Mouse (Mus musculus) hindbrain, embryonic 10.5 days (tissue): ENCODE measurements around the gene Actl7b. TPM values are rescaled to one million over a fixed set of nuclear protein-coding genes. Genes with fewer than 3 reads are reported as not detected.
A peak's percentile ranks its signal among the peaks of the same experiment; 100 is the strongest.

Source experiments
- DNase-seq: peaks from one replicate; pipeline ENCODE4 v3.0.0-alpha.2; 2017; ENCODE audit warnings: low spot score
- H3K27ac ChIP-seq: fragments of 300-500 bp; sonication (generic); 2 replicates; pipeline ENCODE4 v1.5.1; 2016; ENCODE audit warnings: mild to moderate bottlenecking, moderate library complexity
- H3K27me3 ChIP-seq: fragments of 300-500 bp; sonication (generic); 2 replicates; pipeline ENCODE4 v1.6.1; 2016; ENCODE audit warnings: mild to moderate bottlenecking; ENCODE audit not compliant: poor library complexity, insufficient read depth, severe bottlenecking
- H3K36me3 ChIP-seq: fragments of 300-500 bp; sonication (generic); 2 replicates; pipeline ENCODE4 v1.6.1; 2016; ENCODE audit warnings: mild to moderate bottlenecking, moderate library complexity
- H3K4me1 ChIP-seq: fragments of 300-500 bp; sonication (generic); replicated peaks from 2 replicates; pipeline ENCODE4 v1.6.1; 2016; ENCODE audit warnings: mild to moderate bottlenecking
- H3K4me3 ChIP-seq: fragments of 300-500 bp; sonication (generic); 2 replicates; pipeline ENCODE4 v1.5.1; 2016; ENCODE audit warnings: mild to moderate bottlenecking, moderate library complexity
- H3K9me3 ChIP-seq: fragments of 300-500 bp; sonication (generic); 2 replicates; pipeline ENCODE4 v1.6.1; 2016; ENCODE audit warnings: mild to moderate bottlenecking, moderate library complexity
- WGBS: fragments of 180-500 bp; shearing (Covaris S2); methylation state at CpG from one replicate; pipeline ENCODE4 v1.1.7; 2016; 5-methylcytosine and 5-hydroxymethylcytosine counted together
- polyA plus RNA-seq: library from polyadenylated mRNA; unstranded; fragments of >200 nt; fragmentation: Nextera tagmentation; extraction: Ambion mirVana; gene quantifications from 2 replicates; pipeline ENCODE4 v1.2.1, GENCODE M21; 2016

Actl7b gene
- polyA plus RNA-seq, 1 experiment from 2014 or later, result not detected

- Histone ChIP-seq H3K4me3 (no peak overlapping the region), H3K27me3 (no peaks in the 10 kb centered on the region), H3K4me1 (no peaks in the 10 kb centered on the region), H3K9me3 (peaks cover 3% of the 10 kb centered on the region; the same call in 1 of the 2 replicates), H3K36me3 (no peaks in the 10 kb centered on the region), H3K27ac (no peak overlapping the region)
- DNase-seq, result no peak
- WGBS, result 58% methylated on average over 8 of the region's 8 CpGs
These were observed 15.4 kb downstream of the Actl7b start for GRCm38 (mm10) chr4:56725839-56726238.

GRCm38 (mm10) chr4:56723237-56723636 is 18.0 kb downstream of the Actl7b start:
- H3K4me1 ChIP-seq, result no peaks in the 10 kb centered on the region
- peaks cover 3% of the 10 kb centered on the region; the same call in 1 of the 2 replicates for H3K9me3 ChIP-seq
- WGBS, result 91% methylated on average over 6 of the region's 6 CpGs

DNA sequence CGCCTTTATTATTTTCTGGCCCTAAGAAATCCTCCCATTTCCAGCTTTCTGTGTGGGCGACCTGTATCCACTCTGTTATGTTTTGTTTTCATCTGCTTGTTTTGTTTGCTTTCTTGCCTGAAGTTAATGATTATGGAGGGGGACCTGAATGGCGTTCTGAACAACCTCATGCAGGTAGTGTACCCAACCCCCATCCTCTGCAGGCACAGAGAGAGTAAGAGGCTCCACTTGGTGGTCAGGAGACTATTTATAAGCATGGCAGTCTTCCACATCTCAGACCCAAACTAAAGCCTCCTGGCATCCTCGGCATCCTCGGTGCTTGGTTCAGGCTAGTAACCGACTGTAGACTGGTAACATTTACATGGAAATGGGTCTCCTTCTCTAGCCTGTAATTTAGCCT is 18.9 kb downstream of the Actl7b start:
- no peaks in the 10 kb centered on the region for H3K36me3 ChIP-seq
- no peak overlapping the region for H3K27ac ChIP-seq
- DNase-seq, result no peak
- no peaks in the 10 kb centered on the region for H3K27me3 ChIP-seq
- no peak overlapping the region for H3K4me3 ChIP-seq
- H3K9me3 ChIP-seq, result no peaks in the 10 kb centered on the region; the same call in 1 of the 2 replicates
- 64% methylated on average over 6 of the region's 6 CpGs for WGBS
- no peaks in the 10 kb centered on the region for H3K4me1 ChIP-seq

More at GRCm38 (mm10) chr4:56723237-56723636, 18.0 kb downstream of the Actl7b start:
- H3K4me3 ChIP-seq, result no peak overlapping the region
- no peak for DNase-seq
- H3K27me3 ChIP-seq, result no peaks in the 10 kb centered on the region
- H3K36me3 ChIP-seq, result no peaks in the 10 kb centered on the region
- no peak overlapping the region for H3K27ac ChIP-seq

DNA sequence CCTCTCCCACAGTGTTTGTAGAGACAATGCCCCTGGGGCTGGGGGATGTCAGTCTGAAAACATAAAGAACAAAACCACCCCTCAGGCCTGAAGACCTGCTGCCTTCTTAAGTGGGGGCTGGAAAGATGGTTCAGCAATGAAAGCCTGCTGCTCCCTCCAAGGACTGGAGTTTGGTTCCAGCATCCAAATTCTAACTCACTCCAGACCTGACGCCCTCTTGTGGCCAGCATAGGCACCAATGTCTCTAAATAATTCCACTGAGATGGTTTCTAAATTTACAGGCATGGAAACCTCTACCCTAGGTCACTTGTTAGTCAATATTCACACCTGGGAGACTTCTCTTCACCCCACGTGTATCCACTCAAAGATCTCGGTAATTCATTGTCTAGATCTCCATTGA is 19.8 kb downstream of the Actl7b start:
- Histone ChIP-seq H3K27ac (no peak overlapping the region), H3K9me3 (no peaks in the 10 kb centered on the region), H3K27me3 (no peaks in the 10 kb centered on the region), H3K36me3 (no peaks in the 10 kb centered on the region), H3K4me1 (no peaks in the 10 kb centered on the region), H3K4me3 (no peak overlapping the region)
- WGBS, result 30% methylated on average over 3 of the region's 3 CpGs
- peak; percentile 39 for DNase-seq

DNA sequence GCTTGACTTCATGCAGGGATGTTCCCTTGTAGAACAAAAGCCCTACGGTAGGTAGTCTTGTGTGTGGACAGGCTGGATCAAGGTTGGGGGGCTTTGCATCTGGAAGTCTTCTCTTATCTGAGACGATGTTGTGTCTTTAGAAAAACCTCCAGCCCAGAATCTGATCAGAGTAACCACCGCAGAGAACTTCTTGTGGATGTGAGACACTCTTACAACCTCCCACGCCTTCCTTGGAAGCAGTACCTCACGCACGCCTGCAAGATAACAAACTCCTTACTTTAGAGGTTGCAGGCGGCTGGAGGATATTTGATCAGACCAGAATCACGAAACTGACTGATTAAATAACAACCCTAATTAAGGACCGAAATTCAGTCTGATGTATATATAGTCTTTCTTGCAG is 20.8 kb downstream of the Actl7b start:
- no peak for DNase-seq
- Histone ChIP-seq H3K4me3 (no peak overlapping the region), H3K9me3 (no peaks in the 10 kb centered on the region), H3K4me1 (no peaks in the 10 kb centered on the region), H3K27ac (no peak overlapping the region), H3K36me3 (no peaks in the 10 kb centered on the region), H3K27me3 (no peaks in the 10 kb centered on the region)
- 89% methylated on average over 9 of the region's 9 CpGs for WGBS

DNA sequence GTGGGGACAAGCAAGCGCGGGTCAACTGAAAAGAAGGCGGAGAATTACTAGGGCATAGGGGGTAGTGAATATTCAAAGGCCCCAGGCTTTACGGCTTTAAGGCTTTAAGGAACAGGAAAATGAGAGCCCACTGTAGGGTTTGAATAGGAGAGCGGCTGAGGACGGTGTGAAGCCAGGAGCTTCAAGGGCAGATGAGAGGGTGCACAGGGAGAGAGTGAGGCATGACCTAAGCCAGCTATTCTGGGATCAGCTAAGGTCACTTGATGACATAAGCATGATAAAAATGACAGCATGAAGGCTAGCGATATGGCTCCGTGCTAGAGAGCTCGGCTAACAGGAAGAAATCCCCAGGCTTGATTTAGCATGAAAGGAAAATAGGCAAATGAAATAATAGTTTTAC is 21.8 kb downstream of the Actl7b start:
- 74% methylated on average over 9 of the region's 9 CpGs for WGBS
- DNase-seq, result no peak

GRCm38 (mm10) chr4:56718573-56719442 is 22.4 kb downstream of the Actl7b start:
- DNase-seq, result no peak
- H3K9me3 ChIP-seq, result no peaks in the 10 kb centered on the region
- H3K27ac ChIP-seq, result no peak overlapping the region
- no peaks in the 10 kb centered on the region for H3K4me1 ChIP-seq
- H3K36me3 ChIP-seq, result no peaks in the 10 kb centered on the region
- 82% methylated on average over 12 of the region's 12 CpGs for WGBS
- H3K27me3 ChIP-seq, result no peaks in the 10 kb centered on the region
- H3K4me3 ChIP-seq, result no peak overlapping the region

More for the DNA sequence above, 21.8 kb downstream of the Actl7b start:
- Histone ChIP-seq H3K27ac (no peak overlapping the region), H3K4me3 (no peak overlapping the region), H3K9me3 (no peaks in the 10 kb centered on the region), H3K27me3 (no peaks in the 10 kb centered on the region), H3K36me3 (no peaks in the 10 kb centered on the region), H3K4me1 (no peaks in the 10 kb centered on the region)

GRCm38 (mm10) chr4:56717932-56718331 is 23.3 kb downstream of the Actl7b start:
- Histone ChIP-seq H3K36me3 (no peaks in the 10 kb centered on the region), H3K9me3 (no peaks in the 10 kb centered on the region), H3K27me3 (no peaks in the 10 kb centered on the region), H3K27ac (no peak overlapping the region), H3K4me1 (no peaks in the 10 kb centered on the region), H3K4me3 (no peak overlapping the region)
- WGBS, result 90% methylated on average over 3 of the region's 3 CpGs
- no peak for DNase-seq

DNA sequence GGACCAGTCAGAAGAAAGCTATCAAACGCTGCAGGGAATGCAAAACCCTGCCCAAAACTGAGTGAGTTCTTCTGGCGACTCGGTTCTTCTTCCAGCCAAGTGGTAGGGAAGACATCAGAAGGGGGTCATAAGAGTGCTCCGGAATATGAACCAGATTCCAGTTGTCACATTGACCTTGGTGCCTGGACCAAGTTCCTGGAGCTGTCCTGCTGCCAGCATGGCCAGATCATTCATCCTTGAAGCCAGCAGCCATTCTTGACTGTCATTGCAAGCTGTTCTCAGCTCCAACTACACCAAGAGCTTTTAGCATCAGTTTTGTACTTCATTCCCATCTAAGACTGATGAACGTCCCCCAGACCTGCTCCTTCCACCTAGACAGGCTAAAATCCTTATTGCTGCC is 24.4 kb downstream of the Actl7b start:
- no peak overlapping the region for H3K27ac ChIP-seq
- H3K36me3 ChIP-seq, result no peaks in the 10 kb centered on the region
- H3K4me3 ChIP-seq, result no peak overlapping the region
- H3K4me1 ChIP-seq, result no peaks in the 10 kb centered on the region
- DNase-seq, result no peak
- H3K27me3 ChIP-seq, result no peaks in the 10 kb centered on the region
- H3K9me3 ChIP-seq, result no peaks in the 10 kb centered on the region
- 63% methylated on average over 5 of the region's 5 CpGs for WGBS

GRCm38 (mm10) chr4:56713155-56713554 is 28.1 kb downstream of the Actl7b start:
- H3K4me1 ChIP-seq, result peaks cover 12% of the 10 kb centered on the region
- H3K4me3 ChIP-seq, result no peak overlapping the region
- H3K27me3 ChIP-seq, result no peaks in the 10 kb centered on the region
- no peak overlapping the region for H3K27ac ChIP-seq
- DNase-seq, result no peak
- no peaks in the 10 kb centered on the region for H3K36me3 ChIP-seq
- 88% methylated on average over 3 of the region's 3 CpGs for WGBS
- H3K9me3 ChIP-seq, result no peaks in the 10 kb centered on the region

GRCm38 (mm10) chr4:56702234-56702633 is 39.0 kb downstream of the Actl7b start:
- Histone ChIP-seq H3K27ac (peak overlapping the region; percentile 85), H3K36me3 (no peaks in the 10 kb centered on the region), H3K27me3 (no peaks in the 10 kb centered on the region), H3K9me3 (no peaks in the 10 kb centered on the region), H3K4me1 (peaks cover 37% of the 10 kb centered on the region), H3K4me3 (peak overlapping the region; percentile 32)
- under 1% methylated on average over 10 of the region's 10 CpGs for WGBS
- peak; percentile 69 for DNase-seq

DNA sequence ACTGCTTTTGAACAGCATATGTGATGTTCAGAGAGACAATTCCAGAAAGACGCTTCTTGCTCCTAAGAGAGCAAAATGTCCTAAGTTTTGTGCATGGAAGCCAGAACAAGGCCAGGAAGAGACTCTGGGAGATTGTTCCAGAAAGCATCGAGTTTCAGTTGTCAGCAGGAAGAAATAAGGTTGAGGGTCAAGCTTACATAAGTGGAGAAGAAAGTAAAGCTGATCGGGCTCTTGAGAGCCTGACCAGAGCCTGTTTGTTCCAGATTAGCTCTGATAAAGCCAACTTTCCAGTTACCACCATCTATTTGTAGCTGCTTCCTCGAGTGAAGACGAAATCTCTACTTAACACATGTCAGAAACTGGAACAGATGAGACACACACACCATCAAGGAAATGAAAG is 42.6 kb downstream of the Actl7b start:
- H3K4me3 ChIP-seq, result no peak overlapping the region
- H3K9me3 ChIP-seq, result no peaks in the 10 kb centered on the region
- H3K4me1 ChIP-seq, result peaks cover 23% of the 10 kb centered on the region
- H3K27ac ChIP-seq, result no peak overlapping the region
- DNase-seq, result no peak
- 61% methylated on average over 5 of the region's 5 CpGs for WGBS
- H3K36me3 ChIP-seq, result no peaks in the 10 kb centered on the region
- H3K27me3 ChIP-seq, result no peaks in the 10 kb centered on the region

- H3K9me3 ChIP-seq, result no peaks in the 10 kb centered on the region
- no peak for DNase-seq
- H3K4me1 ChIP-seq, result peaks cover 4% of the 10 kb centered on the region; the same call in 1 of the 2 replicates
- no peak overlapping the region for H3K27ac ChIP-seq
- no peaks in the 10 kb centered on the region for H3K36me3 ChIP-seq
- H3K27me3 ChIP-seq, result no peaks in the 10 kb centered on the region
- H3K4me3 ChIP-seq, result no peak overlapping the region
- WGBS, result 81% methylated on average over 7 of the region's 7 CpGs
These were observed 44.8 kb downstream of the Actl7b start for GRCm38 (mm10) chr4:56696401-56696800.
